Mouse (Mus musculus) limb, embryonic 15.5 days (tissue): Measurements from ENCODE around the gene Phf11c. TPM values are rescaled to one million over a fixed set of nuclear protein-coding genes. Genes with fewer than 3 reads are reported as not detected.
A peak's percentile ranks its signal among the peaks of the same experiment; 100 is the strongest.
"Not testable (repeated sequence)": the region's sequence is repeated elsewhere in the genome, so short reads cannot be mapped to it uniquely, and the experiment has no call there.

Experiments used
- ATAC-seq: fragments of 200-750 bp; cut with Nextera tagmentation; 2 replicates; pipeline ENCODE4 v1.8.0; 2017; ENCODE audit warnings: low read depth, moderate TSS enrichment; ENCODE audit not compliant: insufficient number of reproducible peaks, low FRiP score, low TSS enrichment
- H3K27ac ChIP-seq: fragments of 300-500 bp; sonication (generic); 2 replicates; pipeline ENCODE4 v1.5.1; 2015; ENCODE audit warnings: moderate library complexity, mild to moderate bottlenecking, inconsistent platforms
- H3K27me3 ChIP-seq: fragments of 300-500 bp; sonication (generic); 2 replicates; pipeline ENCODE4 v1.6.1; 2015; ENCODE audit warnings: inconsistent platforms
- H3K36me3 ChIP-seq: fragments of 300-500 bp; sonication (generic); 2 replicates; pipeline ENCODE4 v1.6.1; 2015; ENCODE audit warnings: inconsistent platforms
- H3K4me1 ChIP-seq: fragments of 300-500 bp; sonication (generic); 2 replicates; pipeline ENCODE4 v1.6.1; 2015; ENCODE audit warnings: inconsistent platforms
- H3K4me2 ChIP-seq: fragments of 300-500 bp; sonication (generic); 2 replicates; pipeline ENCODE4 v1.6.1; 2015; ENCODE audit warnings: mild to moderate bottlenecking, inconsistent platforms
- H3K4me3 ChIP-seq: fragments of 300-500 bp; sonication (generic); 2 replicates; pipeline ENCODE4 v1.5.1; 2015; ENCODE audit warnings: mild to moderate bottlenecking, inconsistent platforms
- H3K9ac ChIP-seq: fragments of 300-500 bp; sonication (generic); 2 replicates; pipeline ENCODE4 v1.6.1; 2015; ENCODE audit warnings: inconsistent platforms
- H3K9me3 ChIP-seq: fragments of 300-500 bp; sonication (generic); 2 replicates; pipeline ENCODE4 v1.6.1; 2016; ENCODE audit warnings: inconsistent platforms
- WGBS: fragments of 180-500 bp; shearing (Covaris S2); methylation state at CpG from one replicate; pipeline ENCODE4 v1.1.7; 2015; 5-methylcytosine and 5-hydroxymethylcytosine counted together
- polyA plus RNA-seq: library from polyadenylated mRNA; unstranded; fragments of >200 nt; fragmentation: Nextera tagmentation; extraction: Ambion mirVana; gene quantifications from 2 replicates; pipeline ENCODE4 v1.2.1, GENCODE M21; 2015

Phf11c gene
- 0.47 and 0.54 TPM in 2 replicates for polyA plus RNA-seq

GRCm38 (mm10) chr14:59395281-59395680 lies at the start of gene Phf11c:
Gene Phf11c, minus strand, starts transcription at chr14:59395381.
- Histone ChIP-seq H3K36me3 (no peaks in the 10 kb centered on the region), H3K27me3 (no peaks in the 10 kb centered on the region), H3K9me3 (no peaks in the 10 kb centered on the region), H3K27ac (no peak within 1 kb of the TSS), H3K4me2 (no peak within 1 kb of the TSS), H3K9ac (no peak within 1 kb of the TSS), H3K4me1 (no peaks in the 10 kb centered on the region), H3K4me3 (no peak within 1 kb of the TSS)
- 89% methylated on average over 3 of the region's 3 CpGs for WGBS
- no peak for ATAC-seq

- H3K4me1 ChIP-seq, result 0 out of 2 replicates have a peak, but pooled peaks cover 2% of the 10 kb centered on the region
- H3K36me3 ChIP-seq, result no peaks in the 10 kb centered on the region
- peak overlapping the region; percentile 76 for H3K4me2 ChIP-seq
- ATAC-seq, result no peak
- peak overlapping the region; percentile 89 for H3K27ac ChIP-seq
- peak overlapping the region; percentile 91 for H3K4me3 ChIP-seq
- H3K9ac ChIP-seq, result peak overlapping the region; percentile 87
- no peaks in the 10 kb centered on the region for H3K27me3 ChIP-seq
- no peaks in the 10 kb centered on the region for H3K9me3 ChIP-seq
- WGBS, result 13% methylated on average over 6 of the region's 6 CpGs
Observed at GRCm38 (mm10) chr14:59441472-59441805, 46.3 kb upstream of the Phf11c start.

- peak within 1 kb of the TSS; percentile 89 for H3K27ac ChIP-seq
- 0 out of 2 replicates have a peak, but pooled peaks cover 2% of the 10 kb centered on the region for H3K4me1 ChIP-seq
- under 1% methylated on average over 66 of the region's 66 CpGs for whole genome bisulfite sequencing
- peak within 1 kb of the TSS; percentile 76 for H3K4me2 ChIP-seq
- no peaks in the 10 kb centered on the region for H3K27me3 ChIP-seq
- peak within 1 kb of the TSS; percentile 87 for H3K9ac ChIP-seq
- peak within 1 kb of the TSS; percentile 91 for H3K4me3 ChIP-seq
- H3K36me3 ChIP-seq, result no peaks in the 10 kb centered on the region
- ATAC-seq, result peak; percentile 98
- H3K9me3 ChIP-seq, result no peaks in the 10 kb centered on the region
Observed at GRCm38 (mm10) chr14:59440558-59441471, 45.6 kb upstream of the Phf11c start, which contains the start of the genes Setdb2 and Cab39l. Gene Setdb2, minus strand, starts transcription at chr14:59440884. Gene Cab39l, plus strand, starts transcription at chr14:59440972.

- ATAC-seq, result no peak
- Histone ChIP-seq H3K4me2 (peak overlapping the region; percentile 76), H3K9me3 (no peaks in the 10 kb centered on the region), H3K36me3 (no peaks in the 10 kb centered on the region), H3K9ac (peak overlapping the region; percentile 87), H3K27me3 (no peaks in the 10 kb centered on the region), H3K4me3 (peak overlapping the region; percentile 91), H3K27ac (no peak overlapping the region), H3K4me1 (0 out of 2 replicates have a peak, but pooled peaks cover 2% of the 10 kb centered on the region)
- 20% methylated on average over 7 of the region's 7 CpGs for WGBS
Observed at GRCm38 (mm10) chr14:59440039-59440438, 44.9 kb upstream of the Phf11c start.

- WGBS, result 85% methylated on average over 2 of the region's 2 CpGs
- no peak for ATAC-seq
- H3K36me3 ChIP-seq, result no peaks in the 10 kb centered on the region
- H3K9ac ChIP-seq, result no peak overlapping the region
- no peak overlapping the region for H3K4me3 ChIP-seq
- H3K4me1 ChIP-seq, result 0 out of 2 replicates have a peak, but pooled peaks cover 2% of the 10 kb centered on the region
- no peak overlapping the region for H3K4me2 ChIP-seq
- no peaks in the 10 kb centered on the region for H3K9me3 ChIP-seq
- no peak overlapping the region for H3K27ac ChIP-seq
- no peaks in the 10 kb centered on the region for H3K27me3 ChIP-seq
Observed at GRCm38 (mm10) chr14:59438505-59438904, 43.3 kb upstream of the Phf11c start.

- WGBS, result 83% methylated on average over 3 of the region's 3 CpGs
- ATAC-seq, result no peak
- no peak overlapping the region for H3K9ac ChIP-seq
- H3K36me3 ChIP-seq, result no peaks in the 10 kb centered on the region
- H3K9me3 ChIP-seq, result no peaks in the 10 kb centered on the region
- H3K27me3 ChIP-seq, result no peaks in the 10 kb centered on the region
- 0 out of 2 replicates have a peak, but pooled peaks cover 2% of the 10 kb centered on the region for H3K4me1 ChIP-seq
- H3K27ac ChIP-seq, result no peak overlapping the region
- H3K4me3 ChIP-seq, result no peak overlapping the region
- no peak overlapping the region for H3K4me2 ChIP-seq
Observed at GRCm38 (mm10) chr14:59437398-59437797, 42.2 kb upstream of the Phf11c start.

GRCm38 (mm10) chr14:59435206-59435605 lies 40.0 kb upstream of the Phf11c start:
- no peak overlapping the region for H3K9ac ChIP-seq
- no peaks in the 10 kb centered on the region for H3K9me3 ChIP-seq
- no peaks in the 10 kb centered on the region for H3K36me3 ChIP-seq
- H3K27ac ChIP-seq, result no peak overlapping the region
- ATAC-seq, result no peak
- H3K4me2 ChIP-seq, result no peak overlapping the region
- H3K4me1 ChIP-seq, result 0 out of 2 replicates have a peak, but pooled peaks cover 2% of the 10 kb centered on the region
- H3K27me3 ChIP-seq, result no peaks in the 10 kb centered on the region
- H3K4me3 ChIP-seq, result no peak overlapping the region

- H3K9me3 ChIP-seq, result no peaks in the 10 kb centered on the region
- WGBS, result 69% methylated on average over 2 of the region's 2 CpGs
- no peak for ATAC-seq
Observed at GRCm38 (mm10) chr14:59433902-59434301, 38.7 kb upstream of the Phf11c start.

GRCm38 (mm10) chr14:59430556-59430955 lies 35.4 kb upstream of the Phf11c start:
- H3K27me3 ChIP-seq, result no peaks in the 10 kb centered on the region
- no peaks in the 10 kb centered on the region for H3K4me1 ChIP-seq
- H3K4me2 ChIP-seq, result no peak overlapping the region
- no peak overlapping the region for H3K4me3 ChIP-seq
- no peaks in the 10 kb centered on the region for H3K9me3 ChIP-seq
- H3K27ac ChIP-seq, result no peak overlapping the region
- WGBS, result 85% methylated on average over 1 of the region's 1 CpGs
- H3K36me3 ChIP-seq, result no peaks in the 10 kb centered on the region
- no peak for ATAC-seq
- no peak overlapping the region for H3K9ac ChIP-seq

More at GRCm38 (mm10) chr14:59433902-59434301, 38.7 kb upstream of the Phf11c start:
- Histone ChIP-seq H3K4me2 (no peak overlapping the region), H3K4me3 (no peak overlapping the region), H3K27me3 (no peaks in the 10 kb centered on the region), H3K27ac (no peak overlapping the region), H3K4me1 (no peaks in the 10 kb centered on the region), H3K36me3 (no peaks in the 10 kb centered on the region), H3K9ac (no peak overlapping the region)

- Histone ChIP-seq H3K9me3 (no peaks in the 10 kb centered on the region), H3K4me1 (no peaks in the 10 kb centered on the region), H3K27me3 (no peaks in the 10 kb centered on the region), H3K4me3 (no peak overlapping the region), H3K27ac (no peak overlapping the region), H3K9ac (no peak overlapping the region), H3K4me2 (no peak overlapping the region), H3K36me3 (no peaks in the 10 kb centered on the region)
- no peak for ATAC-seq
- 86% methylated on average over 11 of the region's 11 CpGs for WGBS
Observed at GRCm38 (mm10) chr14:59422912-59423663, 27.9 kb upstream of the Phf11c start.

GRCm38 (mm10) chr14:59418171-59418570 lies 23.0 kb upstream of the Phf11c start:
- Histone ChIP-seq H3K4me1 (no peaks in the 10 kb centered on the region), H3K9me3 (no peaks in the 10 kb centered on the region), H3K36me3 (peaks cover 23% of the 10 kb centered on the region), H3K27me3 (no peaks in the 10 kb centered on the region), H3K4me2 (no peak overlapping the region), H3K9ac (no peak overlapping the region), H3K4me3 (no peak overlapping the region), H3K27ac (no peak overlapping the region)
- WGBS, result 92% methylated on average over 4 of the region's 4 CpGs
- no peak for ATAC-seq

- peaks cover 31% of the 10 kb centered on the region for H3K36me3 ChIP-seq
- not testable (repeated sequence) for ATAC-seq, H3K4me1 ChIP-seq, H3K27ac ChIP-seq, H3K4me2 ChIP-seq, H3K4me3 ChIP-seq, H3K9me3 ChIP-seq, H3K9ac ChIP-seq, H3K27me3 ChIP-seq
- WGBS, result 89% methylated on average over 2 of the region's 2 CpGs
Observed at GRCm38 (mm10) chr14:59414979-59415378, 19.8 kb upstream of the Phf11c start.
